Mouse (Mus musculus) midbrain, postnatal 0 days (tissue): ENCODE data around the gene Klhl26. TPM values are rescaled to one million over a fixed set of nuclear protein-coding genes. Genes with fewer than 3 reads are reported as not detected.

Source experiments
- ATAC-seq: fragments of 200-750 bp; cut with Nextera tagmentation; 2 replicates; pipeline ENCODE4 v1.8.0; 2017; ENCODE audit warnings: moderate number of reproducible peaks, mild to moderate bottlenecking, moderate TSS enrichment, moderate library complexity; ENCODE audit not compliant: low FRiP score
- DNase-seq: peaks from one replicate; pipeline ENCODE4 v3.0.0-alpha.2; 2015; ENCODE audit warnings: low spot score
- H3K27ac ChIP-seq: fragments of 300-500 bp; sonication (generic); 2 replicates; pipeline ENCODE4 v1.5.1; 2014; ENCODE audit warnings: low read depth, mild to moderate bottlenecking, low read length, mixed read lengths
- H3K27me3 ChIP-seq: fragments of 300-500 bp; sonication (generic); 2 replicates; pipeline ENCODE4 v1.6.1; 2014; ENCODE audit warnings: low read length, control low read depth, mixed read lengths; ENCODE audit not compliant: insufficient read depth
- H3K36me3 ChIP-seq: fragments of 300-500 bp; sonication (generic); 2 replicates; pipeline ENCODE4 v1.6.1; 2014; ENCODE audit warnings: low read length, control low read depth, mixed read lengths; ENCODE audit not compliant: insufficient read depth
- H3K4me1 ChIP-seq: fragments of 300-500 bp; sonication (generic); 2 replicates; pipeline ENCODE4 v1.6.1; 2014; ENCODE audit warnings: mild to moderate bottlenecking, control low read depth, antibody characterized with exemption, low read length, mixed read lengths; ENCODE audit not compliant: insufficient read depth
- H3K4me2 ChIP-seq: fragments of 300-500 bp; sonication (generic); 2 replicates; pipeline ENCODE4 v1.6.1; 2014; ENCODE audit warnings: low read depth, mild to moderate bottlenecking, low read length, mixed read lengths; ENCODE audit not compliant: poor library complexity, severe bottlenecking
- H3K4me3 ChIP-seq: fragments of 300-500 bp; sonication (generic); 2 replicates; pipeline ENCODE4 v1.5.1; 2014; ENCODE audit warnings: low read depth, mild to moderate bottlenecking, low read length, moderate library complexity
- H3K9ac ChIP-seq: fragments of 300-500 bp; sonication (generic); replicated peaks from 2 replicates; pipeline ENCODE4 v1.6.1; 2014; ENCODE audit warnings: mild to moderate bottlenecking, low read length, moderate library complexity, mixed read lengths; ENCODE audit not compliant: poor library complexity, severe bottlenecking
- H3K9me3 ChIP-seq: fragments of 300-500 bp; sonication (generic); 2 replicates; pipeline ENCODE4 v1.6.1; 2016; ENCODE audit warnings: low read length, control low read depth
- CTCF ChIP-seq: IDR thresholded peaks from 2 replicates; pipeline ENCODE4 v1.5.1; 2016; ENCODE audit warnings: antibody characterized with exemption, mild to moderate bottlenecking
- WGBS: fragments of 180-500 bp; shearing (Covaris S2); extraction: QIAGEN DNeasy Blood & Tissue Kit; methylation state at CpG from one replicate; pipeline ENCODE4 v1.1.7; 2014; 5-methylcytosine and 5-hydroxymethylcytosine counted together
- polyA plus RNA-seq: library from polyadenylated mRNA; unstranded; fragments of >200 nt; fragmentation: Nextera tagmentation; extraction: Ambion mirVana; gene quantifications from 2 replicates; pipeline ENCODE4 v1.2.1, GENCODE M21; 2015
- total RNA-seq: library from RNA; depleted of rRNA; stranded (reverse); fragments of >200 nt; gene quantifications from 2 replicates; pipeline ENCODE4 v1.2.3, GENCODE M21; 2014; rRNA removed

Gene Klhl26
- total and polyA plus RNA-seq, 2 experiments from 2014 or later = 39.4 to 51.0 TPM

GRCm38 (mm10) chr8:70405189-70405588, 71.6 kb downstream of the Klhl26 start:
- Histone ChIP-seq H3K27me3 (no peaks in the 10 kb centered on the region), H3K9ac (no peak overlapping the region), H3K36me3 (peaks cover 11% of the 10 kb centered on the region), H3K4me3 (no peak overlapping the region), H3K9me3 (no peaks in the 10 kb centered on the region), H3K4me1 (peaks cover 10% of the 10 kb centered on the region; the same call in 1 of the 2 replicates), H3K27ac (no peak overlapping the region), H3K4me2 (no peak overlapping the region)
- ATAC-seq (no peak), DNase-seq (no peak)
- 75% methylated on average over 7 of the region's 7 CpGs for WGBS
- no peak for TF ChIP-seq CTCF

GRCm38 (mm10) chr8:70404212-70404611, 72.6 kb downstream of the Klhl26 start:
- H3K27ac ChIP-seq = no peak overlapping the region
- no peak overlapping the region for H3K9ac ChIP-seq
- 94% methylated on average over 3 of the region's 3 CpGs for WGBS
- peaks cover 5% of the 10 kb centered on the region; the same call in 1 of the 2 replicates for H3K4me1 ChIP-seq
- peaks cover 13% of the 10 kb centered on the region for H3K36me3 ChIP-seq
- ATAC-seq (no peak), DNase-seq (no peak)
- H3K4me2 ChIP-seq = no peak overlapping the region
- H3K27me3 ChIP-seq = no peaks in the 10 kb centered on the region
- no peaks in the 10 kb centered on the region for H3K9me3 ChIP-seq
- H3K4me3 ChIP-seq = no peak overlapping the region
- TF ChIP-seq CTCF = peak; percentile 19; the same call in 1 of the 2 replicates

Other genes starting within 250 kb of the Klhl26 start
- gene Sugp2, start 242.7 kb downstream of the Klhl26 start, total RNA-seq = 139 and 150 TPM in 2 replicates
- gene Sugp2, start 242.7 kb downstream of the Klhl26 start, polyA plus RNA-seq = 71.7 and 75.7 TPM in 2 replicates
- 112 and 119 TPM in 2 replicates for gene Armc6, start 242.5 kb downstream of the Klhl26 start, total RNA-seq
- 116 and 121 TPM in 2 replicates for gene Armc6, start 242.5 kb downstream of the Klhl26 start, polyA plus RNA-seq
- 36.4 and 49.7 TPM in 2 replicates for gene Homer3, start 194.1 kb downstream of the Klhl26 start, total RNA-seq
- 13.8 and 18.3 TPM in 2 replicates for gene Homer3, start 194.1 kb downstream of the Klhl26 start, polyA plus RNA-seq
- 43.6 and 46.3 TPM in 2 replicates for gene Ddx49, start 174.5 kb downstream of the Klhl26 start, total RNA-seq
- gene Ddx49, start 174.5 kb downstream of the Klhl26 start, polyA plus RNA-seq = 41.2 and 47.0 TPM in 2 replicates
- gene Cope, start 174.4 kb downstream of the Klhl26 start, total RNA-seq = 97.1 and 106 TPM in 2 replicates
- gene Cope, start 174.4 kb downstream of the Klhl26 start, polyA plus RNA-seq = 264 and 291 TPM in 2 replicates
- gene Cers1, start 161.2 kb downstream of the Klhl26 start, total RNA-seq = 65.1 and 86.5 TPM in 2 replicates
- 47.9 and 51.3 TPM in 2 replicates for gene Cers1, start 161.2 kb downstream of the Klhl26 start, polyA plus RNA-seq
- gene Gdf1, start 147.2 kb downstream of the Klhl26 start, total RNA-seq = not detected in 2 replicates
- gene Gdf1, start 147.2 kb downstream of the Klhl26 start, polyA plus RNA-seq = 4.8 and 5.3 TPM in 2 replicates
- 39.6 and 45.4 TPM in 2 replicates for gene Upf1, start 123.7 kb downstream of the Klhl26 start, total RNA-seq
- 9.1 and 9.7 TPM in 2 replicates for gene Upf1, start 123.7 kb downstream of the Klhl26 start, polyA plus RNA-seq
- 0.19 and 0.49 TPM in 2 replicates for gene Comp, start 103.4 kb downstream of the Klhl26 start, total RNA-seq
- gene Comp, start 103.4 kb downstream of the Klhl26 start, polyA plus RNA-seq = 0.38 and 0.77 TPM in 2 replicates
- gene Crtc1, start 37.4 kb downstream of the Klhl26 start, total RNA-seq = 56.3 and 57.4 TPM in 2 replicates
- 46.5 and 47.8 TPM in 2 replicates for gene Crtc1, start 37.4 kb downstream of the Klhl26 start, polyA plus RNA-seq
- 168 and 206 TPM in 2 replicates for gene Tmem59l, start 10.4 kb upstream of the Klhl26 start, total RNA-seq
- gene Tmem59l, start 10.4 kb upstream of the Klhl26 start, polyA plus RNA-seq = 203 and 226 TPM in 2 replicates
- gene Crlf1, start 16.2 kb upstream of the Klhl26 start, total RNA-seq = 4.1 and 4.3 TPM in 2 replicates
- 9.4 and 10.9 TPM in 2 replicates for gene Crlf1, start 16.2 kb upstream of the Klhl26 start, polyA plus RNA-seq
- 118 and 121 TPM in 2 replicates for gene Rex1bd, start 29.8 kb upstream of the Klhl26 start, total RNA-seq
- gene Rex1bd, start 29.8 kb upstream of the Klhl26 start, polyA plus RNA-seq = 198 and 212 TPM in 2 replicates
- gene Uba52, start 33.8 kb upstream of the Klhl26 start, total RNA-seq = 357 and 402 TPM in 2 replicates
- 721 and 736 TPM in 2 replicates for gene Uba52, start 33.8 kb upstream of the Klhl26 start, polyA plus RNA-seq
- gene Fkbp8, start 50.8 kb upstream of the Klhl26 start, total RNA-seq = 490 and 533 TPM in 2 replicates
- gene Fkbp8, start 50.8 kb upstream of the Klhl26 start, polyA plus RNA-seq = 351 and 386 TPM in 2 replicates
- gene Kxd1, start 51.0 kb upstream of the Klhl26 start, total RNA-seq = 36.3 and 38.2 TPM in 2 replicates
- gene Kxd1, start 51.0 kb upstream of the Klhl26 start, polyA plus RNA-seq = 53.1 and 55.8 TPM in 2 replicates
- gene Ell, start 62.5 kb upstream of the Klhl26 start, total RNA-seq = 10.2 and 14.1 TPM in 2 replicates
- gene Ell, start 62.5 kb upstream of the Klhl26 start, polyA plus RNA-seq = 12.6 and 13.2 TPM in 2 replicates
- gene Isyna1, start 117.4 kb upstream of the Klhl26 start, total RNA-seq = 176 and 180 TPM in 2 replicates
- gene Isyna1, start 117.4 kb upstream of the Klhl26 start, polyA plus RNA-seq = 140 and 146 TPM in 2 replicates
- 279 and 392 TPM in 2 replicates for gene Ssbp4, start 131.9 kb upstream of the Klhl26 start, total RNA-seq
- gene Ssbp4, start 131.9 kb upstream of the Klhl26 start, polyA plus RNA-seq = 230 and 247 TPM in 2 replicates
- 1.8 and 2.2 TPM in 2 replicates for gene Lrrc25, start 139.2 kb upstream of the Klhl26 start, total RNA-seq
- gene Lrrc25, start 139.2 kb upstream of the Klhl26 start, polyA plus RNA-seq = 0.74 and 1.4 TPM in 2 replicates
- 0.22 and 1.8 TPM in 2 replicates for gene Gdf15, start 155.5 kb upstream of the Klhl26 start, total RNA-seq
- 0.26 and 0.32 TPM in 2 replicates for gene Gdf15, start 155.5 kb upstream of the Klhl26 start, polyA plus RNA-seq
- gene Pgpep1, start 183.4 kb upstream of the Klhl26 start, total RNA-seq = 40.2 and 60.6 TPM in 2 replicates
- 37.6 and 50.6 TPM in 2 replicates for gene Pgpep1, start 183.4 kb upstream of the Klhl26 start, polyA plus RNA-seq
- gene Lsm4, start 196.3 kb upstream of the Klhl26 start, total RNA-seq = 140 and 312 TPM in 2 replicates
- gene Lsm4, start 196.3 kb upstream of the Klhl26 start, polyA plus RNA-seq = 157 and 169 TPM in 2 replicates
- gene Jund, start 222.0 kb upstream of the Klhl26 start, total RNA-seq = 470 and 553 TPM in 2 replicates
- 91.0 and 99.3 TPM in 2 replicates for gene Jund, start 222.0 kb upstream of the Klhl26 start, polyA plus RNA-seq
- 0.22 TPM in 1 of 2 replicates, not detected in the other for gene Iqcn, start 226.5 kb upstream of the Klhl26 start, total RNA-seq
- gene Iqcn, start 226.5 kb upstream of the Klhl26 start, polyA plus RNA-seq = 0.06 and 0.07 TPM in 2 replicates
- not detected in 2 replicates for gene Gm3336, start 241.6 kb upstream of the Klhl26 start, total RNA-seq
- gene Gm3336, start 241.6 kb upstream of the Klhl26 start, polyA plus RNA-seq = not detected in 2 replicates
- gene Pde4c, start 246.8 kb upstream of the Klhl26 start, total RNA-seq = 0.77 and 1.5 TPM in 2 replicates
- 0.21 and 0.39 TPM in 2 replicates for gene Pde4c, start 246.8 kb upstream of the Klhl26 start, polyA plus RNA-seq